Mouse (Mus musculus) midbrain, embryonic 13.5 days (tissue): ENCODE data around the gene Clcn5. TPM values are rescaled to one million over a fixed set of nuclear protein-coding genes. Genes with fewer than 3 reads are reported as not detected.

ENCODE experiments used
- ATAC-seq: fragments of 200-750 bp; cut with Nextera tagmentation; 2 replicates; pipeline ENCODE4 v1.8.0; 2017; ENCODE audit warnings: mild to moderate bottlenecking, moderate TSS enrichment, moderate library complexity
- H3K27ac ChIP-seq: fragments of 300-500 bp; sonication (generic); 2 replicates; pipeline ENCODE4 v1.5.1; 2015; ENCODE audit warnings: inconsistent platforms, mild to moderate bottlenecking, moderate library complexity
- H3K27me3 ChIP-seq: fragments of 300-500 bp; sonication (generic); 2 replicates; pipeline ENCODE4 v1.6.1; 2015; ENCODE audit warnings: mild to moderate bottlenecking, inconsistent platforms
- H3K36me3 ChIP-seq: fragments of 300-500 bp; sonication (generic); 2 replicates; pipeline ENCODE4 v1.6.1; 2015; ENCODE audit warnings: mild to moderate bottlenecking, inconsistent platforms
- H3K4me1 ChIP-seq: fragments of 300-500 bp; sonication (generic); replicated peaks from 2 replicates; pipeline ENCODE4 v1.6.1; 2015; ENCODE audit warnings: inconsistent platforms
- H3K4me2 ChIP-seq: fragments of 300-500 bp; sonication (generic); replicated peaks from 2 replicates; pipeline ENCODE4 v1.6.1; 2015; ENCODE audit warnings: moderate library complexity, mild to moderate bottlenecking, inconsistent platforms
- H3K4me3 ChIP-seq: fragments of 300-500 bp; sonication (generic); replicated peaks from 2 replicates; pipeline ENCODE4 v1.5.1; 2015; ENCODE audit warnings: mild to moderate bottlenecking, inconsistent platforms
- H3K9ac ChIP-seq: fragments of 300-500 bp; sonication (generic); replicated peaks from 2 replicates; pipeline ENCODE4 v1.6.1; 2015; ENCODE audit warnings: mild to moderate bottlenecking, inconsistent platforms
- H3K9me3 ChIP-seq: fragments of 300-500 bp; sonication (generic); 2 replicates; pipeline ENCODE4 v1.6.1; 2016; ENCODE audit warnings: mild to moderate bottlenecking, inconsistent platforms
- WGBS: fragments of 180-500 bp; shearing (Covaris S2); methylation state at CpG from one replicate; pipeline ENCODE4 v1.1.7; 2015; 5-methylcytosine and 5-hydroxymethylcytosine counted together
- polyA plus RNA-seq: library from polyadenylated mRNA; unstranded; fragments of >200 nt; fragmentation: Nextera tagmentation; extraction: Ambion mirVana; gene quantifications from 2 replicates; pipeline ENCODE4 v1.2.1, GENCODE M21; 2015

Clcn5 gene
- polyA plus RNA-seq, 1 experiment from 2014 or later, result 6.2 TPM

DNA sequence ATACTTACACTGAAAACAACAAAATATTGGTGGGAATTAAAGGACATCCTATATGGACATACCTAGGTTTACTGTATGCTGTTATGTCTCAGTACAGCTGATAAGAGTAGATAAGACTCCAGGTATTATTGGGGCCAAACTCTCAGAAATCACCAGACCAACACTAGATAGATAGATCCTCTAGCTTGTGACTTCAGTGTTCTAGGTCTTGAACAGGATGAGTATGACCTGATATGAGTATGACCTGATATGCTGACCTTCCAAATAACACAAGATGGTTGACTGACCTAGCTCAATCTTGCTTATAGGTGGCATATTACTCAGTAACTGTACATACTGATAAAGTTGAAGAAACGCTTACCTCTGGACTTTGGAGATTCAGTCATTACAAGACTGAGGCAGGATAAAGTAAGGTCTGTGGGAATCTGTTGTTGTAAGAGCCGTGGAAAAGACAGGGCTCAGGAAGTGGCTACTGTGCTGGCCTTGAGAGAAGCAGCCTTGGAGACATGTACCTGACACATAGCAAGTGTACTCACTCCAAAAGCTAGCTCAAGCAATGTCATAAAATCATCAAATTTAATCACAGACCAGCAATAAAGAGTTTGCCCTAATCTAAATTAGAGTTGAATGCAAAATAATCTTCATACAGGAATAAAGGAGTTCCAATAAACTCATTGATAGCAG lies 32.0 kb downstream of the Clcn5 start:
- Histone ChIP-seq H3K9me3 (no peaks in the 10 kb centered on the region), H3K4me3 (no peak overlapping the region), H3K36me3 (no peaks in the 10 kb centered on the region), H3K27me3 (no peaks in the 10 kb centered on the region), H3K4me2 (no peak overlapping the region), H3K4me1 (no peaks in the 10 kb centered on the region), H3K9ac (no peak overlapping the region), H3K27ac (no peak overlapping the region)
- ATAC-seq, result no peak
- 83% methylated on average over 2 of the region's 2 CpGs for WGBS

DNA sequence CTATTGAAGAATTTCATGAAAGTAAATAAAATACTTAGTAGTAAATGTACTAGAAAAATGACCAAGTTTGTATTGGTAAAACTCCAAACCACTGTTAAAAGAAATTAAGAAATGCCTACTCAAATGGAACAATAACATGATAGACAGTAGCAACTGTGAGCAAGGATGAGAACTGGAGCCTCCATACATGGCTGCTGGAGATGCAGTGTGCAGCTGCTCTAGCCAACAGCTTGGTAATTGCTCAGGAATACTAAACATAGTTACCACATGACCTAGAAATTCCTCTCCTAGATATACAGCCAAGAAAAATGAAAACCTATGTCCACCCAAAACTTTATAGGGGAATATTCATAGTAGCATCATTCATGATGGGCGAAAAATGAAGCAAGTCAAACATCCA lies 36.5 kb downstream of the Clcn5 start:
- 76% methylated on average over 1 of the region's 1 CpGs for WGBS
- no peaks in the 10 kb centered on the region for H3K36me3 ChIP-seq
- H3K27ac ChIP-seq, result no peak overlapping the region
- H3K9me3 ChIP-seq, result no peaks in the 10 kb centered on the region
- H3K4me1 ChIP-seq, result no peaks in the 10 kb centered on the region
- no peak for ATAC-seq
- no peak overlapping the region for H3K9ac ChIP-seq
- no peak overlapping the region for H3K4me3 ChIP-seq
- no peak overlapping the region for H3K4me2 ChIP-seq
- H3K27me3 ChIP-seq, result no peaks in the 10 kb centered on the region

DNA sequence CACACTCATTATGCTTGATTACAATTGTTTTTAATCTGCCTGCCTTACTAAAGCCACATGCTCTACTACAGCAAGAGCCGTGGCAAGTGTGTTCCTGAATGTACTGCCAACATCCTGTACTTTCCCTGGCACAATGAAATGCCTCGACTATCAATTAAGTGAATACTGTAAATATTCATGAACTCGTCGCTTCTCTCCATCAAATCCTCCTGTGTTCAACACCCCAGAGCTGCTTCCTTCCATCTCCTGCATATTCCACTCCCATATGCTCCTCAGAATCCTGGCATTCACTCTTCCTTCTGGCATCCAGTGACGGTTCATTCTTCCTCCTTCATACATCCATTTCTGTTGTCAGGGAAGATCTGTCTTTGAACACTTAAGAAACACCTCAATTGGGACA lies 39.4 kb downstream of the Clcn5 start:
- no peak for ATAC-seq
- WGBS, result 61% methylated on average over 5 of the region's 5 CpGs
- Histone ChIP-seq H3K9ac (no peak overlapping the region), H3K4me2 (no peak overlapping the region), H3K4me3 (no peak overlapping the region), H3K9me3 (no peaks in the 10 kb centered on the region), H3K27me3 (no peaks in the 10 kb centered on the region), H3K4me1 (no peaks in the 10 kb centered on the region), H3K36me3 (no peaks in the 10 kb centered on the region), H3K27ac (no peak overlapping the region)

DNA sequence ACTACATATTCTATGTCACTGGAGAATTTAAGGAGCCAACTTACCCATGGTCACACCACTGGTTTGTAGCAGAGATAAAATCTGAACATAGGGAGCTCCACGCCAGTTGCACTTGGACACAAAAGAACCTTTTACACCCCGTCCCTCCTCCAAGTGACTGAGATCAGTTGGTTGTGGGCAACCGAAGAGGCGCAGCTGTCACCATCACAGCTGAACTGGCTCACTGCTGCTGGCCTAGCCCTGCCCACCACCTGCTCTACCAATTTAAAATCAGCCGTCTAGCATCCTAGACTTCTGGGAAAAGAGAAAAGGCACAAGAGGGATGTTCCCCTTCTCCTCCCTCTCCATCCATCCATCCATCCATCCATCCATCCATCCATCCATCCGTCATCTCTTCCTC lies 42.6 kb downstream of the Clcn5 start:
- no peak overlapping the region for H3K4me2 ChIP-seq
- no peak overlapping the region for H3K4me3 ChIP-seq
- H3K4me1 ChIP-seq, result no peaks in the 10 kb centered on the region
- no peaks in the 10 kb centered on the region for H3K27me3 ChIP-seq
- H3K9ac ChIP-seq, result no peak overlapping the region
- no peaks in the 10 kb centered on the region for H3K9me3 ChIP-seq
- H3K27ac ChIP-seq, result no peak overlapping the region
- H3K36me3 ChIP-seq, result no peaks in the 10 kb centered on the region
- WGBS, result 78% methylated on average over 6 of the region's 6 CpGs
- no peak for ATAC-seq

DNA sequence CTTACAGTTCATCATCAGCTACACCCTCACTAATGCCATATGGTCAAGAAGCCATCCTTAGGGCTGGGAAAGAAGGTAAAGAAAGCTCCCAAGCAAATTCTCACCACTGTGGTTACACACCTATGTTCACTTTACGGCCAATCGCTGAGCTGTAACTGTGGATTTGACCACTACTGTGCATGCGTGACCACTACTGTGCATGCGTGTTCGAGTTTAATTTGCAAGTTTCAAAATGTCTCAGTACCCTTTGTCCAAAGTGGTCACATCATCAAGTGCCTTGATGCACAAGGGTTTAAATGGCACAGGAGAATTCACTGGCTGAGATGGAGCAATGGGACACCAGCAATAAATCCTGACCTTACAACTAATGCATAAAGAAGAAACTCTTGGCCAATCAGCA lies 58.0 kb downstream of the Clcn5 start:
- no peaks in the 10 kb centered on the region for H3K9me3 ChIP-seq
- ATAC-seq, result no peak
- H3K9ac ChIP-seq, result no peak overlapping the region
- H3K4me1 ChIP-seq, result no peaks in the 10 kb centered on the region
- no peak overlapping the region for H3K4me3 ChIP-seq
- H3K36me3 ChIP-seq, result no peaks in the 10 kb centered on the region
- no peak overlapping the region for H3K27ac ChIP-seq
- 89% methylated on average over 5 of the region's 5 CpGs for WGBS
- H3K27me3 ChIP-seq, result no peaks in the 10 kb centered on the region
- H3K4me2 ChIP-seq, result no peak overlapping the region

DNA sequence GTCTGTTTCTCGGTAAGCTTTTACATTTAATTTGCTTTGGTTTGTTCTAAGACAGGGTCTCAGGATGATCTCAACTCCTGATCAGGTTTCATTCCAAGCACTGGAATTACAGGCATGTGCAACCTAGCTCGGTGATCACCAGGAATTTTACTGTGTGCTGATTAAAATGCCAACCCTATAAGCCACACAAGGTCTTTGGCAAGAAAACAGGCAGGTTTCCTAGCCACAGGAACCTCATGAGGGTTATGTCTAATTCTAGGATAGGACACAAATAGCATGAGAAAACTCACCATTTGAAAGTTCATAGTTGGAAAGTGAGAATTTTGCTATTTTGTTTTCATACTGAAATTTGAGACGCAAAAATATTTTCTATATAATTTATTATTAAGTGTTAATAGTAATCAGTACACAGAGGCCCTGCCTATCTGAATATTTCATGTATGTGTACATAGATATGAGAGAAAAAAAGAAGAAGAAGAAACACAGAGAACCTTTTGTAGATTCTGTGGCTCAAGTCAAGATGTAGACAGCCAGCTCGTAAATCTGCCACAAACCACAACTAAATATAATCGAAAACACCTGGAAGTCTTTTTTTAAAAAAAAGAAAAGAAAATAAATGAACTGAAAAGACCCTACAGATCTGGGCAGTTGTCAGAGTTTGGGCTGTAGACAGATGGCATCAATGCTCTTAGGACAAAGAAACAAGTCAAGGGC lies 58.6 kb downstream of the Clcn5 start:
- H3K4me1 ChIP-seq, result no peaks in the 10 kb centered on the region
- H3K27me3 ChIP-seq, result no peaks in the 10 kb centered on the region
- H3K27ac ChIP-seq, result no peak overlapping the region
- WGBS, result 87% methylated on average over 5 of the region's 5 CpGs
- no peaks in the 10 kb centered on the region for H3K36me3 ChIP-seq
- no peak overlapping the region for H3K9ac ChIP-seq
- ATAC-seq, result no peak
- H3K9me3 ChIP-seq, result no peaks in the 10 kb centered on the region
- H3K4me3 ChIP-seq, result no peak overlapping the region
- H3K4me2 ChIP-seq, result no peak overlapping the region

DNA sequence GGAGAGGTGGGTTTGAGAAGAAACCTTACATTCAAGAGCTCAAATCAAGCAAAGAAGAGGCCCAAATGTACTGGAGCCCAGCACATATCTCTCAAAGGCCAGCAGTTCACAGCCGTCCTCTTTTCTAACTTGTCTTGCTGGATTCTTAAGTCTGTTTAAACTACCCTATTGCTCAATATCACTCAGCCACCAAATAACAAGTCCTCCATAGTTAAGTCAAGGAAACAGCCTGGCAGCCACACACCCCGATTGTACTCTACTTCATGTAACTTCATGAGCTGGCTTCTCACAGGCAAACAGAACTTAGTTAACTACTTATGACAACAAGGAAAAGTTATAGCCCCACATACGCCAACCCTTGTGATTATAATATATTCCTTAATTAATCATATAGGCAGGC lies 59.4 kb downstream of the Clcn5 start:
- 90% methylated on average over 3 of the region's 3 CpGs for WGBS
- Histone ChIP-seq H3K4me3 (no peak overlapping the region), H3K9me3 (no peaks in the 10 kb centered on the region), H3K4me2 (no peak overlapping the region), H3K27ac (no peak overlapping the region), H3K4me1 (no peaks in the 10 kb centered on the region), H3K27me3 (no peaks in the 10 kb centered on the region), H3K9ac (no peak overlapping the region), H3K36me3 (no peaks in the 10 kb centered on the region)
- ATAC-seq, result no peak

DNA sequence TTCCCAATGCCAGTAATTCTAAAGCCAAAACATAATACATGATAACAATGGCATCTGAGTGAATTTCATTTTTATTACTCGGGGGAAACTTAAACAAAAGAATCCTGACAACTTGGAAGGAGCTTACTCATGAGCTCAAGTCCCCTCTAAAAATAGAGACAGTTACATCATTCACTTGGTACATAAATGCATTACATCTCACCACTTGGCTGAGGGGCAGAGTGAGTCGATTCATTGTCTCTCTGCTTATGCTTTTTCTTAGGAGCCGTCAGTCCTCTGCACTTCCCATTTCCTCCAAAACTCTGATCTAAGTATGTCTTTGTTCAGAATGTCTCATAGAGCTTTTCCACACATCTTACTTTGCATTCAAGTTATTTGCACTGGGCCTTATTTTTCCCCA lies 63.1 kb downstream of the Clcn5 start:
- no peaks in the 10 kb centered on the region for H3K4me1 ChIP-seq
- no peak overlapping the region for H3K27ac ChIP-seq
- H3K9me3 ChIP-seq, result no peaks in the 10 kb centered on the region
- ATAC-seq, result no peak
- no peak overlapping the region for H3K9ac ChIP-seq
- H3K36me3 ChIP-seq, result no peaks in the 10 kb centered on the region
- H3K4me3 ChIP-seq, result no peak overlapping the region
- WGBS, result 75% methylated on average over 3 of the region's 3 CpGs
- no peaks in the 10 kb centered on the region for H3K27me3 ChIP-seq
- H3K4me2 ChIP-seq, result no peak overlapping the region

DNA sequence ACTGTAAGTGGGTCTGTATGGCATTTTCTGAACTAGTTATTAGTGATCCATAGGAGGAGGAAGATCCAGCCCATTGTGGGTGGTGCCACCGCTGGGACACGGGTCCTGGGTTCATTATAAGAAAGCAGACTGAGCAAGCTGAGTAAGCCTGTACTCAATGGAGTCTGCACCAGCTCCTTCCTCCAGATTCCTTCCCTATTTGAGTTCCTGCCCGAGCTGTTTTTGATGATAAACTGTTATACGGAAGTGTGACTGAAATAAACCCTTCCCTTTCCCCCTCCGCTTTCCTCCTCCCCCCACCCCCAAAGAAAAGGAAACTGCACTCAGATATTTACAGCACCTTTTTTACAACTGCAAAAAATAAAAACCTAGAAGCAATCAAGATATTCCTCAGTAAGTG lies 115.1 kb downstream of the Clcn5 start:
- 76% methylated on average over 4 of the region's 5 CpGs for WGBS
- Histone ChIP-seq H3K9me3 (no peaks in the 10 kb centered on the region), H3K4me3 (no peak overlapping the region), H3K36me3 (no peaks in the 10 kb centered on the region), H3K27me3 (no peaks in the 10 kb centered on the region), H3K4me2 (no peak overlapping the region), H3K4me1 (no peaks in the 10 kb centered on the region), H3K9ac (no peak overlapping the region), H3K27ac (no peak overlapping the region)
- no peak for ATAC-seq

DNA sequence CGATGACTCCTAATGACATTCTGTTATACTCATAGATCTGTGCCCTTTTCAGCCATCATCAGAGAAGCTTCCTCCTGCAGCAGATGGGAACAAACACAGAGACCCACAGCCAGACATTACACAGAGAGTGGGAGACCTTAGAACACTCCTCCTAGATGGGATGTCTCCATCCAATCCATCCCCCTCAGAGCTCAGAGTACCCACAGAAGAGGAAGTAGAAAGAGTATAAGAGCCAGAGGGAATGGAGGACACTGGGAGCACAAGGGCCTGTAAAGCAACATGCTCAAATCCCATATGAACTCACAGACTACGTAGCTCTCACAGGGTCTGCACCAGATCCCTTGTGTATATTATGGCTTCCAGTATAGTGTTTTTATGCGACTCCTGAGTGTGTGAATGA lies 115.6 kb downstream of the Clcn5 start:
- no peaks in the 10 kb centered on the region for H3K27me3 ChIP-seq
- no peak overlapping the region for H3K4me2 ChIP-seq
- no peaks in the 10 kb centered on the region for H3K4me1 ChIP-seq
- WGBS, result 88% methylated on average over 3 of the region's 3 CpGs
- H3K4me3 ChIP-seq, result no peak overlapping the region
- H3K9ac ChIP-seq, result no peak overlapping the region
- H3K27ac ChIP-seq, result no peak overlapping the region
- H3K36me3 ChIP-seq, result no peaks in the 10 kb centered on the region
- no peak for ATAC-seq
- H3K9me3 ChIP-seq, result no peaks in the 10 kb centered on the region

DNA sequence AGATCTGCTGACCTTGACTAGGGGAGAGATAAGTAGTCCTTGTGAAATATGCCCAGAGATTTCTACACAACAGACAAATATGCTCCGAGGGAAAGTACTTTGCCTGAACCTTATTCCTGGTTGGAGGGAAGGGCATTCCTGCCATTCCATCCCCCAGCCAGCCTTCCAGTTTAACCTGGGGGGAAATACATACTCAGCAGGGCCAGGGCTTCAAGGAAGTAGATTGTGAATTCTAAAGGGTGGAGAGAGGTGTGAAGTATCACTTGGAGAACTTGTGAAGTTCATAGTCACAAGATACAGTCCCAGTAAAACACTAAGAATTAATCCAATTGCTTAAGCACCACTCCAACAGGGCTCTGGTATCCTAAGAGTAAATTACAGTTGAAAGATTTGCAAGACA lies 121.3 kb downstream of the Clcn5 start:
- no peak for ATAC-seq
- Histone ChIP-seq H3K9me3 (no peaks in the 10 kb centered on the region), H3K27me3 (no peaks in the 10 kb centered on the region), H3K4me1 (no peaks in the 10 kb centered on the region), H3K9ac (no peak overlapping the region), H3K4me3 (no peak overlapping the region), H3K27ac (no peak overlapping the region), H3K4me2 (no peak overlapping the region), H3K36me3 (no peaks in the 10 kb centered on the region)
- 67% methylated on average over 1 of the region's 1 CpGs for WGBS

DNA sequence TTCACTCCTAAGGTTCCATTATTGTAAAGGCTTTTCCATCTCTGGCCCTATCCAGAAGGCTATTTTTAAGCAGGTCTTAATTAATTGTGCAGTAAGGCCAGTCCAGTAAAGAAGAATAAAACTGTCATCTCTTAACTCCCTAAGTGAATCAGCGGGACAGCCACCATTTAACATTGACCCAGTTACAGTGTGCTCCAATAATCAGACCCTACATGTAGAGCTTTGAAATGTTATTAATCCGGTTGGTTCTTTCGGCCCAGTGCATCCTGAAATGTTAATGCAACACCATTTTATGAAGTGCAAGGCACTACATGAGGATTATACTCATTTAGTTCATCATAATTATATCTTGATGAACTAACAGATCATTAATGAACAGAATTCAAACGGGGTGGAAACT lies 128.3 kb downstream of the Clcn5 start:
- H3K9me3 ChIP-seq, result no peaks in the 10 kb centered on the region
- no peak overlapping the region for H3K4me2 ChIP-seq
- no peak overlapping the region for H3K27ac ChIP-seq
- no peak overlapping the region for H3K4me3 ChIP-seq
- no peaks in the 10 kb centered on the region for H3K36me3 ChIP-seq
- ATAC-seq, result no peak
- H3K4me1 ChIP-seq, result peaks cover 12% of the 10 kb centered on the region; the same call in 1 of the 2 replicates
- no peak overlapping the region for H3K9ac ChIP-seq
- no peaks in the 10 kb centered on the region for H3K27me3 ChIP-seq
- WGBS, result 89% methylated on average over 4 of the region's 4 CpGs
